Mouse (Mus musculus): ENCODE data around the gene Smarcb1. TPM values are rescaled to one million over a fixed set of nuclear protein-coding genes. Genes with fewer than 3 reads are reported as not detected.
"Not testable (repeated sequence)": the region's sequence is repeated elsewhere in the genome, so short reads cannot be mapped to it uniquely, and the experiment has no call there.

Smarcb1 gene
- polyA plus RNA-seq, 1 experiment: 53.1 TPM

DNA sequence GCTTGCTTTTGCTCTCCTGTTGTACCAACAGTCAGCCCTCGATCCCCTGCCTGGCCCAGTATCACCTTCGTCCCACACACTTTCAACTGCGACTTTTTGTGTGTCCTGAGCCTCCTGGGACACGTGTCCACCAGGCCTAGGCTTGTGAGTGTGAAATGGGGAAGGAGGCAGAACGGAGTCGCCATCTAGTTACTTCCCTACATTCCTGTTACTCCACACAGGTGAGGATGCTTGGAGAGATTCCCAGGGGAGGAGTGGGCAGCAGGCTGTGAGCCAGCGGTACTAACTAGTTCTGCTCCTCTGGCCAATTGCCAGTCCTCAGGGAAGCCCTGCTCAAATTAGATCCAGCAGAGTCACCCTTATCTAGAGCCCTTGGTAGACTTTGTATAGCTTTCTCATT, 60.7 kb downstream of the Smarcb1 start:
- WGBS: 31% methylated on average over 7 of the region's 7 CpGs
- peak; percentile 14 for DNase-seq

DNA sequence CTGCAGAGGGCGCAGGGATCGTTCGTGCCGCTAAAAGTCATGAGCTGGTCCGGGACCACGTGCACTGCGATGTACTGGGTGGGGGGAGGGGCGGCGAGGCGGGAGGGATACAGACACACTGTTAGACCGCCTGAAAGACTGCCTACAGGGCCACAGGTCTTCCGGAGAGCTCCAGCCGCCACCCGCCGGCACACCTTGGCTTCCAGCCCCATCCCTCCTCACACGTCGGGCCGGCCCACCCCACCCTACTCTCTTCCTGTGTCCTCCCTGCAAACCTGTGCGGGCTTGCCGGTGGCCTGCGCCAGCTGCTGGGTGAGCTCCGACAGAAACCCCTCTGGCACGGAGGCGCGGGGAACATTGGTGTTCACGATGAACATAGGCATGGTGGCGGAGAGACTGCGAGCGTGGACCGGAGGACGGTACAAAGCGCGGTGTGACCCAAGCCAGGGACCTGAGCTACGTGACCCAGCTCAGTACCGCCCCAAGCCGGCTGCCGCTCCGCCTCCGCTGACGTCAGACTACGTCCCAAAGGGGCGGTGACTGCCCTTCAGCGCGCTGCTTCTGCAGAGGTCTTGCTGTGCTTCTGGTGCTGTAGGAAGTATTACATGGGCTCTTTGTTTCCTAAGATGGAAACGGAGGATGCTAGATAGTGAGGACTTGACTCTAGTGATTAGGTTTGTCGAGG, 61.5 kb downstream of the Smarcb1 start, which contains the start of gene Mif:
TSS of gene Mif (minus strand) at position 455 of the 685 bp plus-strand sequence.
- DNase-seq: peak; percentile 83
- WGBS: under 1% methylated on average over 46 of the region's 46 CpGs
- not testable (repeated sequence) for H3K4me1 ChIP-seq (ENCODE audit: control insufficient read depth, insufficient read depth, low read length)
- TF ChIP-seq POLR2A (IDR thresholded peaks at IDR 0.05; ENCODE audit: borderline replicate concordance, extremely low read depth, low read depth, low read length): peak; percentile 68; the same call in 1 of the 2 replicates
- H3K4me3 ChIP-seq (replicated peaks; ENCODE audit: extremely low read depth, low read depth, low read length): peak within 1 kb of the TSS; percentile 86

More for the DNA sequence above, 60.7 kb downstream of the Smarcb1 start:
- Histone ChIP-seq H3K4me3 (replicated peaks; ENCODE audit: extremely low read depth, low read depth, low read length) (no peak overlapping the region), H3K4me1 (ENCODE audit: control insufficient read depth, insufficient read depth, low read length) (peaks cover 4% of the 10 kb centered on the region)
- TF ChIP-seq POLR2A (IDR thresholded peaks at IDR 0.05; ENCODE audit: borderline replicate concordance, extremely low read depth, low read depth, low read length) (no peak), CTCF (IDR thresholded peaks at IDR 0.05; ENCODE audit: insufficient read depth, low read length) (no peak)

DNA sequence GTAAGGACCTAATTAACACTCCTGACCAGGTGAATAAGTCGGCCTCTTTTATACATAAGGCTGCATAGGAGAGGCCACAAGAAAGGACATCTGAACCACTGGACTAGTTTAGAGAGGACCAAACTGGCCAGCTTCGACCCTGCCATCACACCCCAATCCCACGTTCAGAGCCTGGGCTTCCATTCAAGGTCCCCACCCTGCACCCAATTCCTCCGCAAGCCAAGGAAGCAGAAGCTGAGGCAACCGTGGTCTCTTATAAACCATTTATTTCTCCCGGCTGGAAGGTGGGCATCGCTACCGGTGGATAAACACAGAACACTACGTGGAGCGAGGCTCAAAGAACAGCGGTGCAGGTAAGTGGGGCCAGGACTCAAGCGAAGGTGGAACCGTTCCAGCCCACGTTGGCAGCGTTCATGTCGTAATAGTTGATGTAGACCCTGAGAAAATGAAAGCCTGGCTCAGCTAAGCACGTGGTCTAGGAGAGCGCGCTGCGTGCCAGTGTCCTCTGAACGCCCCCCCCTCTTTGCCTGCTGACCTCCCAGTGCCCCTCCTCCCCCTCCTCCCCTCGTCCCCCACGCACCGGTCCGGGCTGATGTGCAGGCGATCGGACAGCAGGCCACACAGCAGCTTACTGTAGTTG, 62.2 kb downstream of the Smarcb1 start:
- peaks cover 4% of the 10 kb centered on the region for H3K4me1 ChIP-seq (ENCODE audit: control insufficient read depth, insufficient read depth, low read length)
- WGBS: 6% methylated on average over 26 of the region's 27 CpGs
- peak; percentile 17 for DNase-seq
- H3K4me3 ChIP-seq (replicated peaks; ENCODE audit: extremely low read depth, low read depth, low read length): peak overlapping the region; percentile 86
- TF ChIP-seq POLR2A (IDR thresholded peaks at IDR 0.05; ENCODE audit: borderline replicate concordance, extremely low read depth, low read depth, low read length) (no peak), CTCF (IDR thresholded peaks at IDR 0.05; ENCODE audit: insufficient read depth, low read length) (no peak)

DNA sequence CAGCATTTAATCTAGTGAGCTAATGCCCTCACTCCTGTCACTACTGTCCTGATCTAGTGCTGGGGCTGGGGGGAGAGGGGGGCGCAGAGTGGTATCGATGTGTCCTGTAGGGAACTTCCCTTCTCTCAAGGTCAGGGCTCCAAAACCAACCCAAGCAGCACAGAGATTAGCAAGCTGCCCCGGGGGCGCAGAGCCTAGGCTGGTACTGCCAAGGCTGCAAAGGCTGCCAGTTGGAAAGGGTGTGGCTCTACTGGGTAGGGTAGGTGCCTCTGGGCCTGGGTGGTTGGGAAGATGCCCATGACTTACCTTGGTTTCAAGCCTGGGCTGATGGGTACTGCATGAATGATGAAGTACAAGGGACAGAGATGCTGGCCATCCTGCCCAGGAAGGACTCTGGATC, 63.8 kb downstream of the Smarcb1 start:
- no peak for TF ChIP-seq CTCF (IDR thresholded peaks at IDR 0.05; ENCODE audit: insufficient read depth, low read length)
- no peak for TF ChIP-seq POLR2A (IDR thresholded peaks at IDR 0.05; ENCODE audit: borderline replicate concordance, extremely low read depth, low read depth, low read length)
- WGBS: 88% methylated on average over 4 of the region's 4 CpGs
- DNase-seq: no peak
- peaks cover 4% of the 10 kb centered on the region for H3K4me1 ChIP-seq (ENCODE audit: control insufficient read depth, insufficient read depth, low read length)
- H3K4me3 ChIP-seq (replicated peaks; ENCODE audit: extremely low read depth, low read depth, low read length): no peak overlapping the region

DNA sequence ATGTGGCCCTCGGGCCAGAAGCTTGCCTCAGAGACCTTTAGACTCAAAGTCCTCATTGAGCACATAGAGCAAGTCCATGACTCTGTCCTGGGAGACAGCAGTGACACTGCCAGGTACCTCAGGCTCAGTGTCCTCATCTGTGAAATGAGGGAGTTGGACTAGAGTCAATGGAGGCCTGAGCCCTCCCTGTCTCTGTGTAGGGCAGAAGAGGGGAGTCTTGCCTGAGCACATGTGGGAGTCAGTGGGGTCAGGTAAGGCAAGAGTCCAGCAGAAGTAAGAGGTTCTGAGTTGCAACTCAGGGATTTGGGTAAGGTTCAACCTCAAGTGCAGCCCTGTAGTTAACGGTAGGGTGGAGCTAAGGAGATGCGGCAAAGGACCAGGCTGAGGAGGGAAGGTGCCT, 64.4 kb downstream of the Smarcb1 start:
- Histone ChIP-seq H3K4me1 (ENCODE audit: control insufficient read depth, insufficient read depth, low read length) (peaks cover 4% of the 10 kb centered on the region), H3K4me3 (replicated peaks; ENCODE audit: extremely low read depth, low read depth, low read length) (no peak overlapping the region)
- WGBS: 72% methylated on average over 3 of the region's 3 CpGs
- no peak for DNase-seq
- TF ChIP-seq CTCF (IDR thresholded peaks at IDR 0.05; ENCODE audit: insufficient read depth, low read length) (no peak), POLR2A (IDR thresholded peaks at IDR 0.05; ENCODE audit: borderline replicate concordance, extremely low read depth, low read depth, low read length) (no peak)

DNA sequence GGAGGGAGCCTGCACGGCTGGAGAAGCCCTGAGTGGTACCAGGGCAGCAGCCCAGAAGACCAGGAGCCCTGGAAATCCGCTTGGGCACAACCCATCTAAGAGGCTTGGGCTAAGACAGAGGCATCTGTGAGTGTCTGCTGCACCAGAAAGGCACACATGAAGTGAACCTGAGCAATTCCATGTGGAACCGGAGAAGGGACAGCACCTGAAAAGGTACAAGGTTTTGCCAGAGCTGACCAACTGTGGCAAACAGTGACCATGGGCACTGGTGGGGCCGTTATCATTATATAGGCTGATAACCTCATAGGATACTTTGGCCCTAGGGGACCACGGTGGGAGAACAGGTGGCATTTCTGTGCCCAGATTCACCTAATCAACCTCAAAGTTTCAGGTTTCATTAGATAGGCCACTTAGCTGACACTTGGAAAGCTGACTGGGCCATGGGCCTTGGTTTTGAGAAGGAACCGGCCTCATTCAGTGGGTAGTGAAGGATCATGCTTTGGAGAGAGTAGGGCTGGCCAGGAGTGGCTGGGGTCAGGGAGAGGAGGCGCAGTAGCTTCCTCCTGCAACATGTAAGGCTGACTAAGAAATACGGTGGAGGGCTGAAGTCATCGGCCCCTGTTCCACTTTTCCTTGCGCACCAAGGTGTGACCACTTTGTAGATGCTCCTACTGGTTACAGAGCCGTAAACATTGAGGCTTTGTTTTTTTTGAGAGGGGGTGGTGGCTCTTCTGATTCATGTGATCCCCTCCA, 65.1 kb downstream of the Smarcb1 start:
- H3K4me3 ChIP-seq (replicated peaks; ENCODE audit: extremely low read depth, low read depth, low read length): no peak overlapping the region
- no peak for DNase-seq
- H3K4me1 ChIP-seq (ENCODE audit: control insufficient read depth, insufficient read depth, low read length): peaks cover 4% of the 10 kb centered on the region
- 81% methylated on average over 11 of the region's 11 CpGs for whole genome bisulfite sequencing
- no peak for TF ChIP-seq CTCF (IDR thresholded peaks at IDR 0.05; ENCODE audit: insufficient read depth, low read length)
- TF ChIP-seq POLR2A (IDR thresholded peaks at IDR 0.05; ENCODE audit: borderline replicate concordance, extremely low read depth, low read depth, low read length): no peak

DNA sequence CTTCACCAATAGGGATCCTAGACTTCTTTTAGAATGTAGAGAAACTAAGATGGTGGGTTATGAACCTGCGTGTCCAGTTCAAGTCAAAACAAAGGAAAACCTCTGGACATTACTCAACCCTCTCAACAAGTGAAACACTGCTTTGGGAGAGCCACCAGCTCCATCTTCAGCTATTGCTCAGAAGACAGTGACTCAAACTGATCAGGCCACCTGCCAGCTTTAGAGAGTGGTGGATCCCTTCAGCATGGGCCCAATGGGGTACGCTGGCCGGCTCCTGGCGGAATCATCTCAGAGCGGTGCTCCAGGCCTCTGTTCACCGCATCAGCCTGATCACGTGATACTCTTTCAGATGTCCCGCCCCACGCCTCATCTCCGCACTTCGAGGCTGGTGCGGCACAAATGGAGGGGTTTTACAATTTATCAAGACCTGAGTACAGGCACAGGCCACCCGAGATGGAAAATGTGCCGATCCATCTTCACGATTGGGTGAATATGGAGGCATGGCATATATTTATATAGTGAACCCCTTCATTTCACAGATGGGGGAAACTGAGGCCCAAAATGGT, 65.9 kb downstream of the Smarcb1 start:
- 92% methylated on average over 15 of the region's 15 CpGs for WGBS
- H3K4me3 ChIP-seq (replicated peaks; ENCODE audit: extremely low read depth, low read depth, low read length): no peak overlapping the region
- H3K4me1 ChIP-seq (ENCODE audit: control insufficient read depth, insufficient read depth, low read length): peaks cover 2% of the 10 kb centered on the region
- DNase-seq: no peak
- TF ChIP-seq POLR2A (IDR thresholded peaks at IDR 0.05; ENCODE audit: borderline replicate concordance, extremely low read depth, low read depth, low read length): no peak
- TF ChIP-seq CTCF (IDR thresholded peaks at IDR 0.05; ENCODE audit: insufficient read depth, low read length): no peak

DNA sequence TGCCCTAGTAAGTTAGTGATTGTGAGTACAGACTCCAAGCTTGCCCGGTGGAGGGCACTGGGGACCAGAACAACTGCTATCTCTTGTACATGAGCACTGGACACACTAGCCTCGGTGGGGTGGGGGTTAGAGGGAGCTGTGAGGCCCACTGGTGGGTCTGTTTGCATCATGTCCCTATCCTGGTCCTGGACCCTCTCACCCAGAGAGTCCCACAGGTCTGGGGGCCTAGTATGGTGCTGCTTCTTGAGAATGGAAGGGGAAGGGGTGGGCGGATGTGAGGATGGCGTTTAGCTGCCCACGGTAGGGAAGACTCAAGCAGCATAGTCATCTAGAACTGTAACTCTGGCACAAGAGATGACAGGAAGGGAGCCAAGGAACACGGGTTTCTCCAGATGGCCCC, 66.6 kb downstream of the Smarcb1 start:
- no peaks in the 10 kb centered on the region for H3K4me1 ChIP-seq (ENCODE audit: control insufficient read depth, insufficient read depth, low read length)
- TF ChIP-seq CTCF (IDR thresholded peaks at IDR 0.05; ENCODE audit: insufficient read depth, low read length): no peak
- no peak for DNase-seq
- 76% methylated on average over 6 of the region's 6 CpGs for WGBS
- H3K4me3 ChIP-seq (replicated peaks; ENCODE audit: extremely low read depth, low read depth, low read length): no peak overlapping the region

DNA sequence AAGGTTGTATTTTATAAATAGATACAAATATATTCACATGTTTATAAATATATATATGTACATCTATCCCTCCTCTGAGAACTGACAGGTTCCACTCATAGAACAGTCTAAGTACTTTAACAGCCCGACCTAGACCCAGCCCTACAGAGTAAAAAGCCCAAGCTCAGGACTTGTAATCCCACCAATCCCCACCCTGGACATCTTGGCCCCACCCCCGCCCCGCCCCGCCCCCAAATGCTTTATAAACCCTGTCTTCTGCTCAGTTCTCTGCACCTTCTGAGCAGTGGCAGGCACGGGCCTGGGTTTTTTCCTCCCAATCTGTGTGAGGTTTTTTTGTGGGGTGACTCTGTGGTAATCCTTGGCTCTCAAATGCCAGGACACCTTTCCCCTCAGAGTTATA, 67.3 kb downstream of the Smarcb1 start:
- TF ChIP-seq CTCF (IDR thresholded peaks at IDR 0.05; ENCODE audit: insufficient read depth, low read length) (no peak), POLR2A (IDR thresholded peaks at IDR 0.05; ENCODE audit: borderline replicate concordance, extremely low read depth, low read depth, low read length) (no peak)
- no peak for DNase-seq
- 50% methylated on average over 5 of the region's 5 CpGs for WGBS
- no peak overlapping the region for H3K4me3 ChIP-seq (replicated peaks; ENCODE audit: extremely low read depth, low read depth, low read length)
- no peaks in the 10 kb centered on the region for H3K4me1 ChIP-seq (ENCODE audit: control insufficient read depth, insufficient read depth, low read length)

All from lung, adult 2 months (tissue).